Mouse (Mus musculus) c-Kit-positive CD71-positive TER-119-negative erythroid progenitor cells, embryonic 14.5 days (primary cell): Measurements from ENCODE around the gene Khsrp.
"Not testable (repeated sequence)": the region's sequence is repeated elsewhere in the genome, so short reads cannot be mapped to it uniquely, and the experiment has no call there.

Source experiments
- DNase-seq: peaks from one replicate; pipeline ENCODE4 v3.0.0-alpha.2; 2013; ENCODE audit warnings: low read depth

Khsrp gene

DNA sequence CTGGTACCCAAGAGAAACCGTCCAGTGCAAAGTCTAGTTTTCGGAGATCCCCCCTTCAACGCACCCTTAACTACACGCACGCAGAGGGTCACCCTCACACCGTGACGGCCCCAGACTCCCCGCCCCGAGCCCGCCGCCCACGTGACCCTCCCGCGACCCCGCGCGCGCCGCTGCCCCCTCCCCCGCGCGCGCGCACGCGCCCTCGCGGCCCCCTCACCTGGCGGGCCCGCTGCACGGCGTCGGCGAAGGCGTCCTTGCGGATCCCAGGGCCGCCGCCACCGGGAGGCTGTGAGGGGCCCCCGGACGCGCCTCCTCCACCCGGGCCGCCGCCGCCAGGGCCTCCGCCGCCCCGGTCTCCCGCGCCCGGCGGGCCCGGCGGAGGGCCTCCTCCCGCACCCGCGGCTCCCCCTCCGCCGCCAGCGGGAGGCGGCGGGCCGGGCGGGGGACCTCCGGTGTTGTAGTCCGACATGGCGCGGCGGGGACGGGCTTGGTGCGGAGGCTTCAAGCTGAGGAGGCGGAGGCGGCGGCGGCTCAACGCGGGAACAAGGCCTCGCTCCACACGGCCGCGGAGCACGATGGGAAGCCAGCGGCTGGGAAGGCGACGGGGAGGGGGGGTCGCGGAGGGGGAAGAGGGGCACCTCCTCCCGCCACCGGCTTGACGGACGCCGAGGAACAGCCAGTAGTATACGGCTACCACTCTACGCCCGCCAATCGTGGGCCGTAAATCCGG is at the start of gene Khsrp:
Gene Khsrp, minus strand, starts transcription at position 592 of the 730 bp plus-strand sequence.
- no peak for DNase-seq

DNA sequence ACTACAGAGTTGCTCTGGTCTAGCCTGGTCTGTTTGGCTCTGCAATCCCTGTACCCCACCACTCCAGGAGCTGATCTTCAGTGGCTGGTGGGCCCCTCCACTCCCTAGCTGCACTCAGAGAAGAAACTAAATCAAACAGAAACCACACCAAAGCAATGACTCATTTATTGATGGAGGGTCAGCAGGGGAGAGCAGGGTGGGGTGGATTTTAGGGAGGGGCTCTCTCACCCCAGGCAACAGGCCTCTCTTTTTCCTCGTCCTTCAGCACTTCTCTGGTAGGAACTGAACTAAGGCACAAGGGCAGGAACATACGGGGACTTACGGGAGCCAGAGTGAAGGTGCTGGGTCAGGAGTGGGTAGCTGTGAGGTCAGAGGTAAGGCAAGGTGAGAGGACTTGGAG is 48.6 kb upstream of the Khsrp start:
- no peak for DNase-seq

DNA sequence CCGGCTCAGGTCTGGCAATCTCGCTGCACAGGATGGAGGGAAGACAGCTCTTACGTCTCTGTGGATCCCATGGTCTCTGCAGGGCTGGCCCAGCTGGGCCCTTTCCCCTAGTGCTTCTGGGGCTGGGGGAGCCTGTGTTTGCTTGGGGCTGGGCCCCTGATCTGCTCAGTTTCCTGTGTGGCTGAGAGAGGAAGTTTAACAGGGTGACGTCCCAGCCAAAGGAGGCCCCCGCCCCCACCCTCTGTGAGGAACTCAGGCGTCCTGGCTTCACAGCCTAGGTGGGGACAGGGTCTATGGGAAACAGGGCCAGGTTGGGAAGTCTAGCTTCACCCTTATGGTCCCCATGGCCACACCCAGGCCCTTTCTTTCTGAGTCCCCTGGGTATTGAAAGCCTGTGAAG is 47.0 kb upstream of the Khsrp start, which contains the start of gene Dennd1c:
Gene Dennd1c, minus strand, starts transcription at position 179 of the 400 bp plus-strand sequence.
- DNase-seq = no peak

DNA sequence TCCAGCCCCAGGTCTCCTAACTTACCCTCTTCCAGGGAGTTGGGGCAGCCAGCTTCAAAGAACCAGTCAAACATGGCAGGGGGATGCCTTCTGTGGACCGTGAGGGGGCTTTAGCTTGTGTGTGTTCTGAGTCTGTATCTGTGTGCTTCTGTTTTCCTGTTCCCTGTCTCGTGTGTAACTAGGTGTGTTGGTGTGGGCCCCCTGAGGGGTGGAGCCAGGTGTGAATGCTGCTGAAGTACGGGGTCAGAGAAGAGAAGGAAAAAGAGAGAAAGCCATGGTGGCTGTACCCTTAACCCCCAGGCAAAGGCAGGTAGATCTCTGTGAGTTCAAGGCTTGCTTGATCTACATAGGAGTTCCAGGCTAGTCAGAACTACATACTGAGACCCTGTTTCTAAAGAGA is 45.6 kb upstream of the Khsrp start:
- no peak for DNase-seq

DNA sequence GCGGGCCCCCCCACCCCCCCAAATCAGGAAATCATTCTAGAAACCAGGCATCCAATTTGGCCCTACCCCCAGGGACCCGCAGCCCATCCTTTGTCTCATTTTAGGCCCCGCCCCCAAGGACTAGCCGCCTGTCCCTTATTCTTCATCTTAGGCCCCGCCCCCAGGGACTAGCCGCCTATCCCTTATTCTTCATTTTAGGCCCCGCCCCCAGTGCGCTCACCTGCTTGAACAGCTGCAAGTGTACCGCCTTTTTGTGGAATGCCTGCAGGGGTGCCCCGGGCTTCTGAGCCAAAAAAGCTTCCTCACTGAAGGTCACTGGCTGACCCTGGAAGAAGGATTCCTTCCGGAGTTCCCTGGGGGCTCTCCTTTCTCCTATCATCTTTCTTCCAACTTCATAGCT is 39.4 kb upstream of the Khsrp start:
- DNase-seq = peak; percentile 34

DNA sequence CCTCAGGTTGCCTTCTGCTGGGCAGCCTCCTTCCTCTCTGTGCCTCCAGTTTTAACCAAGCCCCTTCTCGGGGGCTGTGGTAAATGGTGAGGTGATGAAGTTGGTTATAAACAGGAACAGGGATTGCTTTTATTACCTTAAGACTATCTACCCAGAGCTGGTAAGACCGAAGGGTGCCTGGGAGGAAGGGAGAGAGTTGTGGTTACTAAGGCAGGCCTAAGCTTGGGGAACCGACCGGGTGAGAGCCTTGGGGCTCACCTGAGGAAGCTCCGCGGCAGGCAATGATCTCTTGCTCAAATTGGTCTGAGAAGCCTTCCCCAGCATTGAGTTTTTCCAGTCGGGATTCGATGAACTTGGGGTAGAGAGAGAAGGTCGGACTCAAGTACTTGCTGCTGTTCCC is 39.0 kb upstream of the Khsrp start:
- no peak for DNase-seq

DNA sequence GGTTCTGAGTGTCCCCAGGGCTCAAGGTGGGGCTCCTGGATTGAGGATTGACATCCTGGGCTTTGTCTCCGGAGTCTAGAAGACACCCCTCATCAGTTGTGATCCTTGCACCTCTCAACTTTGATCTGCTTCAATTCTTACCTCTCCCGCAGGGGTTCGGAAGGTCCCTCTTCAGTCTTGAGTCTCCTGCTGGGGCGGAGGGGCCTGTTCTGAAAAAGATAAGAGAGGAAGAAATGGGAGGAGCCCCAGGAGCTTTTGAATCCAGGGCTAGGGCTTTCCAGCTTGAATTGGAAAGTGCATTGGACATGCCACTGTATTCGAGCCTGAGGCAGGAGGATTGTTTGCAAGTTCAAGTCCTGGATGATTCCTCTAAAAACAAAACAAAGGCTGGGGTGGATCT is 35.6 kb upstream of the Khsrp start:
- peak; percentile 30 for DNase-seq

DNA sequence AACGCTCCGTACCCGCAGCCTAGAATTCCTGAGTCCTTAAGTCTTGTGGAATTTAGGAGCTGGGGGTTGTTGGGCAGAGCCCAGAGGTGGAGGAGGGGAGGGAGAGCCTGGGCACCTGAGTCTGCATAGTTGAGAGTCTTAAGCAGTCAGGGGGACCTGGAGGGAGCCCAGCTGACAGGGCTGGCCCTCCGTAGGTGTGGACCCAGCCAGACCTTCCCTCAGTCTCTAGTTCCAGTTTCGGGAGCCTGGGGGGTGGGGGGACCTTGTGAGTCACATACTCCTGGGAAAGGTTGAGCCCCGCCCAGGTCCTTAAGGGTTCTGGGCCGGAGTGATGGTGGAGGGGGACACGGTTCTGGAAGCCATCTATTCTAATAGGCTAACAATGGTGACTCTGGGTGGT is 31.7 kb upstream of the Khsrp start:
- DNase-seq = no peak

DNA sequence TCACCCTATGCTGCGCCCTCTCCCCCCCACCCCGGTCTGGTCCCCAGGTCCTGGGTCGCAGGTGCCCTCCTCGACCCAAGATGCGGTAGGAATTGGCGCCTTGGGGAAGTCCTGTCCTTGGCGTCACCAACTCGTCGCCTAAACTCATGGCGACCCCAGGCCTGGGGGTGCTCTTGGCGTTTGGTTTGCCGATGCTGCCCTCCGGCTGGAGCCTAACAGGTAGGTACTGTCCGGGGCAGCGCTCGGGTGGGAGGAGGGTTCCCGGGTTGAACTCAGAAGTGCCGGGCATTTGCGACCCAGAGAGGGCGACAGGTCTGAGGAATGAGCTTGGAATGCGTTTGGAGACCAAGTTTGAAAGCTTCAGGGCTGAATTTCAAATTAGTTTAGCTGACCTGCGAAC is 31.2 kb upstream of the Khsrp start:
- no peak for DNase-seq

DNA sequence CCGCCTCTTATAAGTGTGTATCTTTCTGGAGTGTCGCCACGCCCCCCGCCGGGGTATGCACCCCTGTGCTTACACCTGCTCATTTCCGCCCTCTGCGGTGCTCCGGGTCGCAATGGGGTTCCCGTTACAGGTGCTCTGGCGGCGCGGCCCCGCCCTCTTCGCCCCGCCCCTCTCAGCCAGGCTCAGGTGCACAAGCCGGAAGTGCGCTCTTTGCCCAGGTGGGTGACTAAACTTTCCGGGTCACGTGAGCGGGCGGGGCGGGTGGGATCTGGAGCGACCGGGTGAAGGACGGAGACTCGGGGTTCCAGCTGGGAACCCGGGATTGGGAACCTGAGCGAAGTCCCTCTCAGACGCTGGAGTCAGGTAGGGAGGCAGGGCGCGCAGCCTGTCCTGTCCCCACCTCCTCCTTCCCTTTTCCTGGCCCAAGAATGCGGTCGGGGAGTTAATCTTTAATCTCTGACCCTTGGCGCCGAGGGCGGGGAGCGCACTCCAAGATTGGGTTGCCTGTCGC is 30.7 kb upstream of the Khsrp start:
- no peak for DNase-seq

DNA sequence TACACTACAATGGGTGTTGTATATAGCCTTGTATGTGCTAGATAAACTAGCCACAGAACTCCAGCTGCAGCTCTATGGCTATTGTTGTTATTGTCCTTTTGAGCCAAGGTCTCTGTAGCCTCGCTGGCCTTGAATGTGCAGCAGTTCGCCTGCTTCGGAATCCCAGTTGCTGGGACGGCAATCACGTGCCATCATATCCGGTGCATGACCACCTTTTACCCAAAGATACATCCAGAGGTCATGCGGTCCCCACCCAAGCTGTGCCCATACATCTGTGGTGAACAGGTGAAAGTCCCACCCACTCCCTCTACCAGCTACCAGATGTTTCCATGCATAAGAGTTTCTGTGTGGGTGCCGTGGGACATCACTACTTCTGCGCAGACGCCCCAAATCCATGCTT is 29.7 kb upstream of the Khsrp start:
- no peak for DNase-seq

DNA sequence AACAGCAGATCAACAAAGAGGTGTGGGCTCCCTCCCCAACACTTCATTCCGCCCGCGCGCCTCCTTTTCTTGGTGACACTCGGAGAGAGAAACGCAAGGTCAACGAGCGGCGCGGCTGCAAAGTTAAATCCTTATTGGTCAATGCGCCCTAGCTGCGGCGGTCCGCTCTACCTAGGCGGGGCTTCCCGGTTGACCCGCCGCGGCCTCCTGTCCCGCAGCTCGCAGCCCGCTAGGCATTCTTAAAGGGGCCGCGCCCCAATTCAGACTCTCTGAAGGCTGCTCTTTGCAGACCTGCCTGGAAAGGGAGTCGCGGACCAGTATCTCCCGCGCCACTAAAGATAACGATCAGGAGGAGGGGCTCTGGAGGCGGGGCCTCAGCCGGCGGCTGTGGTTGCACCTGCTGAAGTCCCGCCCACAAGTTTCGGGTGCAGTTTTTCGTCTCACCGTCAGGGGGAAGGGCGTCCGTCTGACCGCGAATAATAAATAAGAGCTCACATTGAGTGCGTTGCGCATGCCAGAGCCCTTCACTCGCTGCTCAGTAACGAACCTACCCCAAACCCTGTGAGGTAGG is 29.0 kb upstream of the Khsrp start:
- DNase-seq = peak; percentile 93

DNA sequence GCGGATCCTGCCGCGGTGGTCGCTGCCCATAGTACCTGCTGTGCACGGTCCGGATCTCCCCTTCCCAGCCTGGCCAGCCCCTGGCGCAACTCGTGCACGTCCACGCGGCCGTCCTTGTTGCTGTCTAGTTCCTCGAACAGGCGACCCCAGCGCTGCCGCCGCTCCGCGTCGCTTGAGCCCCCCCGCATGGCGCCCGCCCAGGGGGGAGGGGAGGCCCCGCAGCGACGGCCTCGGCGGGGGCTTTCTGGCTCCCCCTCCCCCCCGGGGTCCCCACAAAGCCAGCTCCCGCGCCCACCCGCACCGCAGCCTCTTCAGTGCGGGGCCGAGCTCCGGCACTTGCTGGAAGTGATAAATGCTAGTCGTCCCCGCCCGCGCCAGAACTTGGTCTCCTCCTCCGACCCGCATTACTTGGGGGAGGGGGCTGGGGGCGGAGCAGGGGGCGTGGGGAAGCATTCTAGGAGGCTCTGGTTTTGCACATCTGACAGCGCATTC is 28.2 kb upstream of the Khsrp start, which contains the start of gene Slc25a23:
Gene Slc25a23, minus strand, starts transcription at position 378 of the 492 bp plus-strand sequence.
- DNase-seq = peak; percentile 24

DNA sequence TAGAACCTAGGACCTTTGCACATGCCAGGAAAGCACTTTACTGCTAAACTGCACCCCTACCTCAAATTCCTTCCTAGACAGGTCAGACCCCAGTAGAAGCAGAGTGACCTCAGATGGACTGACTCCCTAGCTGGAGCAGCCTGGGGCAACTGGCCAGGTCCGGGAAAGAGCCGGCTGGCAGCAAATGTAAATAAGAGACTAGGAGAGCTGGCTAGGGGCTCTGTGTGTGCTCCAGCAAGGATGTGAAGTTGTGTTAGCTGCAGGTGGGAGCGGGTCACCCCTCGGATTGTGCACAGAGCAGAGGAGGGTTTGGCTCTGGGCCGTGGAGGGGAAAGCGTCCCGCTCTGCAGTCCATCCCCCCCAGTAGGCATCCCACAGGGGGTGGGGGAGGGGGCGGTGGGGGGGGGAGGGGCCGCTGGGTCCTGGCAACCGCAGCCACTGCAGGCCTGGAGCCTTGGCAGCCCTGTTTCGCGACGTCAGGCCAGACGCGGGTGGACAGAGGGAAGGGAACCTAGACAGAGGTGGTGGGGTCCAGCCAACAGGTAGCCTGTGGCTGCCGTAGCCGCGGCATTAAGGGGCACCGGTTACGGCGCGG is 27.7 kb upstream of the Khsrp start, which contains the start of gene Crb3:
Gene Crb3, plus strand, starts transcription at position 215 of the 595 bp plus-strand sequence.
- DNase-seq = no peak

DNA sequence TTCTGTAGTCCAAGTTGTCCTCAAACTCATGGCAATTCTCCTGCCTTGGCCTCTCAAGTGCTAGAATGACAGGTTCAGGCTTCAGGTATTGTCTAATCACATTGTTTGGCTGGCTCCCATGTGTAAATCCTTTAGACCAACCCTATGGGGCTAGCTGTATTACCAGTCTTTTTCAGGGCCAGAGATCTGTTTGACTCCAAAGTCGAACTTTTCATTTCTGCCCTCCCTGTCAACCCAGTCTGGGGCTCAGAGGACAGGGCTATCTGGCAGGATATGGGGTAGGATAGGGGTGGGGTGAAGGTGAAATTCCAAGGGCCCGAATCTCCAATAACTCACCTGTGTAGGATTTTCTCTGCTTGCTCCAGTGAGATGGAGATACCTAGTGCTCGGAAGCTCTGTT is 24.9 kb upstream of the Khsrp start:
- DNase-seq = no peak

DNA sequence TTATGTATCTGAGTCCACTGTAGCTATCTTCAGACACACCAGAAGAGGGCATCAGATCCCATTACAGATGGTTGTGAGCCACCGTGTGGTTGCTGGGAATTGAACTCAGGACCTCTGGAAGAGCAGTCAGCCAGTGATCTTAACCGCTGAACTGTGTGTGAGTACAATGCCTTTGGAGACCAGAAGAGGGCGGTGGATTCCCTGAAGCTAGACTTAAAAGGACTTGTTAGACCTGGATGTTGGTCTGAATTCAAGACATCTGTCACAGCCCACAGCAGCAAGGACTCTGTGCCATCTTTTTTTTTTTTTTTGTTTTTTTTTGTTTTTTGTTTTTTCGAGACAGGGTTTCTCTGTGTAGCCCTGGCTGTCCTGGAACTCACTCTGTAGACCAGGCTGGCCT is 20.4 kb upstream of the Khsrp start:
- DNase-seq = not testable (repeated sequence)

DNA sequence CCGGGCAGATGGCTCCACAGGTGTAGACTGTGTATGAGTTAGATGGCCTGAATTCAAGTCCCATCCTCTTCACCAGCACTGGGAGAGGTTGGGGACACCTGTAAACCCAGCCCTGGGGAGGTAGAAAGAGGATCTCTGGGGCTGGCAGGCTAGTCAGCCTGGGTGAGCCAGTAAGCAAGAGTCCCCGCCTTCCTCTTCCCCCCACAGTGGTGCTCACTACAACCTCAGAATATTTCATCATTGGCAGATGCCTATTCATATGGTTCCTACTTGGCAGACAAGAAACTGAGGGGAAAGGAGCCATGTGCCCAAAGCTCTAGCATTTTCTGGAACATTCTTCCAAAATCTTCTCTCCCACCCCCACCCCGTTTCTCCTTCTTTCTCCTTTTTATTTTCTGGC is 17.5 kb upstream of the Khsrp start:
- DNase-seq = no peak

DNA sequence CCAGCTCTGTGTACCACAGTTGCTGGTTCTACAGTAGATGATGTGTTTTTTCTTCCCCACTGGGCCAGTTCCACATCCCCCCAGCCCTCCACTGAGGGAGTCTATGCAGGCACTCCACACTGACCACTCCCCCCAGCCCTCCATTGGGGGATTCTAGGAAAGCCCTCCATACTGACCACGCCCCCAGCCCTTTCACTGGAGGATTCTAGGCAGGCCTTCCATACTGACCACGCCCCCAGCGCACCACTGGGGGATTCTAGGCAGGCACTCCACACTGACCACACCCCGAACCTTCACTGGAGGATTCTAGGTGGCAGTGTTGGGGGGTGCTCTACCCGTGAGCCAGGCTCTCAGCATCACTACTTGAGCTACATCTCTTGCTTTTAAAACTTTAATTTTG is 16.1 kb upstream of the Khsrp start:
- DNase-seq = no peak

DNA sequence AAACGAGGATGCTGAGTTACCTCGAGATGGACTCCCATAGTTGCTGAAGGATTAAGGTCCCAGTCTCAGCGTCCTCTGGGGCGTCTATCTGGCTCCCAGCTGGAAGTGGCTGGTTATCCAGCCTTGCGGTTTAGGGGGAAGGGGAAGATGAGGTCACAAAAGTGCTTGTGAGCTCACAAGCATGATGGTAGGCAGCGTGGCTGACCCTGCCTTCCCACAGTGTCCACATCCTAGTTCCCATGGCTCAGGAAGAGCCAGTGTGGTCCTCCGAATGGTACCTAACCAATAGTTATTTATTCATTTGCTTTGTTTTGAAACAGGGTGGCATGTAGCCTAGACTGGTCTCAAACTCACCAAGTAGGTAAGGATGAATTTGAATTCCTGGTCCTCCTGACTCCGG is 10.2 kb upstream of the Khsrp start, which contains the start of gene Slc25a41:
Gene Slc25a41, minus strand, starts transcription at position 101 of the 400 bp plus-strand sequence.
- no peak for DNase-seq

DNA sequence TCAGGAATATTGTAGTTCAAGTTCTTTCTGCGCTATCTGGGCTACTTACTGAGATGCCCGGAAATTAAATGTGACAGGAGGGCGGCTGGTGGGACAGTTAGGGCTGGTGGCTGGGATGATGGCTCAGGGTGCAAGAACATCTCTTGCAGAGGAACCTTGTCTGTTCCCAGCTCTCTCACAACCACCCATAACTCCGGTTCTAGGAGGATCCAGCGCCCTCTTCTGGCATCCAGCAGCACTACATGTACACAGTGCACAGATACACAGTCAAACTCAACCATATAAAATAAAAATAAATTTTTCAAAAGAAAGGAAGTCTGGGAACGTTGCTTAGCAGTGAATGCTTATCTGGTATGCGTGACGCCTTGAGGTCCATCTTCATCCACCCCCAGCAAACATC is 7.7 kb upstream of the Khsrp start:
- no peak for DNase-seq

DNA sequence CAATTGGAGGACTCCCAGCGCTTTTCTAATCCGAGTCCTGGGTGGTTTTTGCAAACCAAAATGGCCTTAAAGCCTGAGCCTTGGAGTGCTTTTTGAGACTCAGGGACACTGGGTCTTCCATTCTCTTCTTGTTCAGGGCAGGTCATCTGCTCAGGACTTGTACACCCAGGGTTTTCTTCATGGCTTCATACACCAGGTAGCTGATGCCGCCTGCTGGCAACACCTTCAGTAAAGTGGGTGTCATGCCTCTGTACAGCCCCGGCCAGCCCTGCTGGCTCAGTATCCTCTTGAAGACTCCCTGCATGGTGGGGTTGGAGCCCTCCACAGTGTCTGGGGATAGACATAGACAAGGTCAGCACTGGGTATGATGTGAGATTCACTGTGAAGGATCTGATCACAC is 1.5 kb upstream of the Khsrp start:
- DNase-seq = no peak

DNA sequence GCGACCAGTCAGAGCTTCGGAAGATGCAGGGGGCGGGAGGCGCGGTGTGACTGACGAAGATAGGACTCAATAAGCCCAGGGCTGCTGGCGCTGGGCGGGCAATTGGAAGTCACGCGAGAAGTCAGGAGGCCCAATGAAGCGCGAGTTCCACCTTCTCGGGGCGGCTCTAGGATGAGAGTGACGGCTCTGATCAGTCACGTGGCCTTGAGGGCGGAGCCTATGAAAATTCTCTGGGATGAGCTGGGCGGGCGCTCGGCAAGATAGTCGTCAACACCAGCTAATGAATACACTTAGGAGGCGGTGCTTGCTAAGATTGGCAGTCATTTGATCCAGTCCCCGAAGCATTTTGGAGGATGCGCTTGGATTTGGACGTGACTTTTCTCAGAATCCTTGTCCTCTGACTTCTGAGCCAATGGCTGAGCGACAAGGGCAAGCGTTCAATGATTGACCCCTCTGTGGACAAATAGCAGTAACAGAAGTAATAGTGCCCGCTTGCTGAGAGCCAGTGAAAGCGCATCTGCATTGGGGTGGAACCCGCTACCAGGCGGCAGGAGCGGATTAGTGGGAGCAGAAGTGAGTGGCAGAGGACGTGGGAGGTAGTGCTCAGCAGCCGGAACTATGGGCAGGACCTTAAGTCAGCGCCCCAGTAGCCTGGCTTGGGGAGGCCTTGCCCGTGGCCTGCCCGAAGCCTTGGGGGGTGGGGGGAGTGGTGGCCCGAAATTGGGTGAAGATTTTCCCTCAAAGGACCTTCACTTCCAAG is 519 bp upstream of the Khsrp start:
- peak; percentile 100 for DNase-seq
